Mouse (Mus musculus): ENCODE results near the gene Crmp1.

GRCm38 (mm10) chr5:37238654-37239053, 3.1 kb upstream of the Crmp1 start:
- no peak for TF ChIP-seq EP300 (optimal IDR thresholded peaks at IDR 0.05)
- no peak for TF ChIP-seq CTCF (IDR thresholded peaks at IDR 0.05; ENCODE audit: low read depth)
